Mouse (Mus musculus): Measurements from ENCODE around the gene Bckdk. TPM values are rescaled to one million over a fixed set of nuclear protein-coding genes. Genes with fewer than 3 reads are reported as not detected.

Gene Bckdk
- polyA plus RNA-seq, 1 experiment: 57.3 TPM

GRCm38 (mm10) chr7:127876041-127876466 lies 27.8 kb upstream of the Bckdk start, which contains the start of gene Zfp646:
TSS of gene Zfp646 (plus strand) at chr7:127876221.
- Histone ChIP-seq H3K4me3 (ENCODE audit: insufficient read depth, low read length) (peak within 1 kb of the TSS; percentile 95), H3K4me1 (ENCODE audit: control insufficient read depth, insufficient read depth, low read length) (peaks cover 3% of the 10 kb centered on the region; the same call in 1 of the 2 replicates), H3K27ac (ENCODE audit: insufficient read depth, low read length) (peak within 1 kb of the TSS; percentile 86)
- no peak for TF ChIP-seq POLR2A (IDR thresholded peaks at IDR 0.05; ENCODE audit: low read depth, low read length)
- no peak for TF ChIP-seq CTCF (IDR thresholded peaks at IDR 0.05; ENCODE audit: borderline replicate concordance, insufficient read depth, low read length)

- Histone ChIP-seq H3K4me1 (ENCODE audit: control insufficient read depth, insufficient read depth, low read length) (peaks cover 3% of the 10 kb centered on the region; the same call in 1 of the 2 replicates), H3K27ac (ENCODE audit: insufficient read depth, low read length) (peak within 1 kb of the TSS; percentile 86), H3K4me3 (ENCODE audit: insufficient read depth, low read length) (peak within 1 kb of the TSS; percentile 95)
- TF ChIP-seq CTCF (IDR thresholded peaks at IDR 0.05; ENCODE audit: borderline replicate concordance, insufficient read depth, low read length) (no peak), POLR2A (IDR thresholded peaks at IDR 0.05; ENCODE audit: low read depth, low read length) (peak; percentile 83)
These were observed 27.2 kb upstream of the Bckdk start, which contains the start of gene Zfp668 for GRCm38 (mm10) chr7:127876467-127877348. TSS of gene Zfp668 (minus strand) at chr7:127876828.

GRCm38 (mm10) chr7:127879301-127879700 lies 24.6 kb upstream of the Bckdk start:
- H3K4me3 ChIP-seq (ENCODE audit: insufficient read depth, low read length): no peak overlapping the region
- H3K4me1 ChIP-seq (ENCODE audit: control insufficient read depth, insufficient read depth, low read length): peaks cover 3% of the 10 kb centered on the region; the same call in 1 of the 2 replicates
- H3K27ac ChIP-seq (ENCODE audit: insufficient read depth, low read length): no peak overlapping the region
- TF ChIP-seq POLR2A (IDR thresholded peaks at IDR 0.05; ENCODE audit: low read depth, low read length) (no peak), CTCF (IDR thresholded peaks at IDR 0.05; ENCODE audit: borderline replicate concordance, insufficient read depth, low read length) (no peak)

- Histone ChIP-seq H3K4me1 (ENCODE audit: control insufficient read depth, insufficient read depth, low read length) (peaks cover 3% of the 10 kb centered on the region; the same call in 1 of the 2 replicates), H3K27ac (ENCODE audit: insufficient read depth, low read length) (no peak overlapping the region), H3K4me3 (ENCODE audit: insufficient read depth, low read length) (no peak overlapping the region)
- no peak for TF ChIP-seq POLR2A (IDR thresholded peaks at IDR 0.05; ENCODE audit: low read depth, low read length)
- TF ChIP-seq CTCF (IDR thresholded peaks at IDR 0.05; ENCODE audit: borderline replicate concordance, insufficient read depth, low read length): no peak
These were observed 23.5 kb upstream of the Bckdk start for GRCm38 (mm10) chr7:127880431-127880830.

- TF ChIP-seq CTCF (IDR thresholded peaks at IDR 0.05; ENCODE audit: borderline replicate concordance, insufficient read depth, low read length) (no peak), POLR2A (IDR thresholded peaks at IDR 0.05; ENCODE audit: low read depth, low read length) (no peak)
- no peak overlapping the region for H3K27ac ChIP-seq (ENCODE audit: insufficient read depth, low read length)
- no peak overlapping the region for H3K4me3 ChIP-seq (ENCODE audit: insufficient read depth, low read length)
- no peaks in the 10 kb centered on the region for H3K4me1 ChIP-seq (ENCODE audit: control insufficient read depth, insufficient read depth, low read length)
These were observed 17.9 kb upstream of the Bckdk start for GRCm38 (mm10) chr7:127885951-127886350.

GRCm38 (mm10) chr7:127886551-127886950 lies 17.3 kb upstream of the Bckdk start:
- Histone ChIP-seq H3K4me1 (ENCODE audit: control insufficient read depth, insufficient read depth, low read length) (no peaks in the 10 kb centered on the region), H3K4me3 (ENCODE audit: insufficient read depth, low read length) (no peak overlapping the region), H3K27ac (ENCODE audit: insufficient read depth, low read length) (no peak overlapping the region)
- TF ChIP-seq CTCF (IDR thresholded peaks at IDR 0.05; ENCODE audit: borderline replicate concordance, insufficient read depth, low read length): no peak
- no peak for TF ChIP-seq POLR2A (IDR thresholded peaks at IDR 0.05; ENCODE audit: low read depth, low read length)

- Histone ChIP-seq H3K4me3 (ENCODE audit: insufficient read depth, low read length) (no peak overlapping the region), H3K4me1 (ENCODE audit: control insufficient read depth, insufficient read depth, low read length) (no peaks in the 10 kb centered on the region), H3K27ac (ENCODE audit: insufficient read depth, low read length) (no peak overlapping the region)
- no peak for TF ChIP-seq CTCF (IDR thresholded peaks at IDR 0.05; ENCODE audit: borderline replicate concordance, insufficient read depth, low read length)
- TF ChIP-seq POLR2A (IDR thresholded peaks at IDR 0.05; ENCODE audit: low read depth, low read length): no peak
These were observed 16.7 kb upstream of the Bckdk start for GRCm38 (mm10) chr7:127887191-127887590.

- Histone ChIP-seq H3K4me3 (ENCODE audit: insufficient read depth, low read length) (no peak overlapping the region), H3K27ac (ENCODE audit: insufficient read depth, low read length) (no peak overlapping the region), H3K4me1 (ENCODE audit: control insufficient read depth, insufficient read depth, low read length) (no peaks in the 10 kb centered on the region)
- TF ChIP-seq POLR2A (IDR thresholded peaks at IDR 0.05; ENCODE audit: low read depth, low read length) (no peak), CTCF (IDR thresholded peaks at IDR 0.05; ENCODE audit: borderline replicate concordance, insufficient read depth, low read length) (no peak)
These were observed 16.1 kb upstream of the Bckdk start for GRCm38 (mm10) chr7:127887781-127888180.

- no peak overlapping the region for H3K27ac ChIP-seq (ENCODE audit: insufficient read depth, low read length)
- no peaks in the 10 kb centered on the region for H3K4me1 ChIP-seq (ENCODE audit: control insufficient read depth, insufficient read depth, low read length)
- TF ChIP-seq CTCF (IDR thresholded peaks at IDR 0.05; ENCODE audit: borderline replicate concordance, insufficient read depth, low read length) (no peak), POLR2A (IDR thresholded peaks at IDR 0.05; ENCODE audit: low read depth, low read length) (no peak)
- H3K4me3 ChIP-seq (ENCODE audit: insufficient read depth, low read length): no peak overlapping the region
These were observed 15.1 kb upstream of the Bckdk start for GRCm38 (mm10) chr7:127888821-127889220.

- Histone ChIP-seq H3K4me3 (ENCODE audit: insufficient read depth, low read length) (no peak within 1 kb of the TSS), H3K27ac (ENCODE audit: insufficient read depth, low read length) (no peak within 1 kb of the TSS), H3K4me1 (ENCODE audit: control insufficient read depth, insufficient read depth, low read length) (no peaks in the 10 kb centered on the region)
- TF ChIP-seq POLR2A (IDR thresholded peaks at IDR 0.05; ENCODE audit: low read depth, low read length) (no peak), CTCF (IDR thresholded peaks at IDR 0.05; ENCODE audit: borderline replicate concordance, insufficient read depth, low read length) (no peak)
These were observed 13.1 kb upstream of the Bckdk start, which contains the start of gene Prss53 for GRCm38 (mm10) chr7:127890798-127891197. TSS of gene Prss53 (minus strand) at chr7:127890970.

Measured in embryonic fibroblast, embryonic 13.5 days (primary cell).